Mouse (Mus musculus) induced T-regulatory cell, adult 2 months (primary cell): Measurements from ENCODE around the gene Tubg1.
"Not testable (repeated sequence)": the region's sequence is repeated elsewhere in the genome, so short reads cannot be mapped to it uniquely, and the experiment has no call there.

Experiments used
- DNase-seq: peaks from one replicate; pipeline ENCODE4 v3.0.0-alpha.2; 2012; ENCODE audit warnings: low read depth

Gene Tubg1

GRCm38 (mm10) chr11:101103011-101103410 lies 16.7 kb upstream of the Tubg1 start:
- DNase-seq, result no peak

- DNase-seq, result no peak
Observed at GRCm38 (mm10) chr11:101109351-101109750, 10.4 kb upstream of the Tubg1 start.

- no peak for DNase-seq
Observed at GRCm38 (mm10) chr11:101110708-101111107, 9.0 kb upstream of the Tubg1 start.

GRCm38 (mm10) chr11:101111178-101111577 lies 8.6 kb upstream of the Tubg1 start:
- no peak for DNase-seq

- DNase-seq, result no peak
Observed at GRCm38 (mm10) chr11:101112186-101112585, 7.6 kb upstream of the Tubg1 start.

GRCm38 (mm10) chr11:101115564-101115963 lies 4.2 kb upstream of the Tubg1 start:
- no peak for DNase-seq

- DNase-seq, result peak; percentile 47
Observed at GRCm38 (mm10) chr11:101118105-101118504, 1.6 kb upstream of the Tubg1 start.

GRCm38 (mm10) chr11:101119131-101119760 lies 492 bp upstream of the Tubg1 start:
- peak; percentile 61 for DNase-seq

- DNase-seq, result no peak
Observed at GRCm38 (mm10) chr11:101120545-101121188, 929 bp downstream of the Tubg1 start.

- not testable (repeated sequence) for DNase-seq
Observed at GRCm38 (mm10) chr11:101124494-101124893, 4.8 kb downstream of the Tubg1 start.

- DNase-seq, result not testable (repeated sequence)
Observed at GRCm38 (mm10) chr11:101125008-101125407, 5.3 kb downstream of the Tubg1 start.

GRCm38 (mm10) chr11:101127075-101127474 lies 7.3 kb downstream of the Tubg1 start:
- DNase-seq, result peak; percentile 42

GRCm38 (mm10) chr11:101128996-101129577 lies 9.3 kb downstream of the Tubg1 start:
- DNase-seq, result no peak

GRCm38 (mm10) chr11:101130056-101130756 lies 10.5 kb downstream of the Tubg1 start:
- DNase-seq, result no peak

- DNase-seq, result no peak
Observed at GRCm38 (mm10) chr11:101131187-101131586, 11.4 kb downstream of the Tubg1 start.

- peak; percentile 72 for DNase-seq
Observed at GRCm38 (mm10) chr11:101131701-101132100, 12.0 kb downstream of the Tubg1 start.

GRCm38 (mm10) chr11:101133037-101133436 lies 13.3 kb downstream of the Tubg1 start:
- no peak for DNase-seq

- no peak for DNase-seq
Observed at GRCm38 (mm10) chr11:101134217-101134865, 14.6 kb downstream of the Tubg1 start.

GRCm38 (mm10) chr11:101137000-101137399 lies 17.3 kb downstream of the Tubg1 start:
- DNase-seq, result no peak

GRCm38 (mm10) chr11:101138536-101139181 lies 18.9 kb downstream of the Tubg1 start:
- DNase-seq, result no peak

GRCm38 (mm10) chr11:101140164-101140819 lies 20.6 kb downstream of the Tubg1 start:
- peak; percentile 27 for DNase-seq
